Mouse (Mus musculus): Measurements from ENCODE around the gene Adgrl3. TPM values are rescaled to one million over a fixed set of nuclear protein-coding genes. Genes with fewer than 3 reads are reported as not detected.
A peak's percentile ranks its signal among the peaks of the same experiment; 100 is the strongest.

Gene Adgrl3
- polyA plus RNA-seq, 1 experiment from 2014 or later: 11.9 TPM

DNA sequence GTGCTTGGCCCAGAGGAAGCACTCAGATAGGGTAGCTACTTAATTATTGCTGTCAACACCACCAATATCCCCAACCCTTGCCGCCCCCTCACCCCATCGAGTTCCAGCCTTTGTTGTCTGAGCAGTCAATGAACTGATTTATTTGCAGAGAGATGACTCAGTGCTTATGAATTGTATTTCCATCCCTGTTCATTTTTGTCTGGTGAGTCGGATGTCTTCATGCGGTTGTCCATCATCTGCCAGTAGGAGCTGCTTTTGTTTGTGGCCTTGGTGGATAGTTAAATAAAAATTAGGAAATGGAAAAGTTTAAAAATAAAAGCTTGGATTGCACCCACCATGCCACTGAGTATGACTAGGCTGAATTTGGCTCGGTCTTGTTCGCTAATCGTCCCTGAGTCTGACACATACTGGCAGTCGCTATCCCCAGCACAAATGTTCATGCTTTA lies 344.3 kb downstream of the Adgrl3 start:
- no peak overlapping the region for H3K4me3 ChIP-seq
- DNase-seq (ENCODE audit: low spot score): no peak

DNA sequence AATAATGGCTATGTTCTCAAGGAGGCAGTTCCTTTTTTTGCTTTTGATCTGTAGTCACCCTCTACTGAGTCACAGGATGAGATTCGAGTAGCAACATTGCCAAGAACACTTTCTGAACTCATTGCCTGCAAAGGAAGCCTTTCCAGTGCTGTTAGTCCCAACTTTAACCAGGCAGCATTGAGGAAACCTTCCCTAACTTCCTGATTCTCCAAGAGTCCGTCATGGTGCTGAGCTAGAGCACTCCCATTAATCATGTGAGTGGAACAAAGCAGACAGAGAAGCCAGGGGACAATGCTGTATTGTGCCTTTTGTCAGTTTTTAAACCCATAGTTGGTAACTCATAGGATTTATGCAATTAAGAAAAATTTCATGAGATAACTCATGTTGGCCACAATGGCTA lies 345.3 kb downstream of the Adgrl3 start:
- 70% methylated on average over 2 of the region's 2 CpGs for WGBS
- Histone ChIP-seq H3K27ac (replicated peaks) (no peak overlapping the region), H3K36me3 (replicated peaks) (no peaks in the 10 kb centered on the region), H3K27me3 (replicated peaks; ENCODE audit: low read depth, poor library complexity, severe bottlenecking) (no peaks in the 10 kb centered on the region), H3K9me3 (no peaks in the 10 kb centered on the region), H3K4me3 (no peak overlapping the region), H3K4me1 (no peaks in the 10 kb centered on the region)
- DNase-seq (ENCODE audit: low spot score): no peak

More for the DNA sequence above, 344.3 kb downstream of the Adgrl3 start:
- H3K4me1 ChIP-seq: 0 out of 2 replicates have a peak, but pooled peaks cover 4% of the 10 kb centered on the region
- WGBS: 92% methylated on average over 8 of the region's 8 CpGs
- no peak overlapping the region for H3K27ac ChIP-seq (replicated peaks)
- no peaks in the 10 kb centered on the region for H3K36me3 ChIP-seq (replicated peaks)
- no peaks in the 10 kb centered on the region for H3K27me3 ChIP-seq (replicated peaks; ENCODE audit: low read depth, poor library complexity, severe bottlenecking)
- no peaks in the 10 kb centered on the region for H3K9me3 ChIP-seq

DNA sequence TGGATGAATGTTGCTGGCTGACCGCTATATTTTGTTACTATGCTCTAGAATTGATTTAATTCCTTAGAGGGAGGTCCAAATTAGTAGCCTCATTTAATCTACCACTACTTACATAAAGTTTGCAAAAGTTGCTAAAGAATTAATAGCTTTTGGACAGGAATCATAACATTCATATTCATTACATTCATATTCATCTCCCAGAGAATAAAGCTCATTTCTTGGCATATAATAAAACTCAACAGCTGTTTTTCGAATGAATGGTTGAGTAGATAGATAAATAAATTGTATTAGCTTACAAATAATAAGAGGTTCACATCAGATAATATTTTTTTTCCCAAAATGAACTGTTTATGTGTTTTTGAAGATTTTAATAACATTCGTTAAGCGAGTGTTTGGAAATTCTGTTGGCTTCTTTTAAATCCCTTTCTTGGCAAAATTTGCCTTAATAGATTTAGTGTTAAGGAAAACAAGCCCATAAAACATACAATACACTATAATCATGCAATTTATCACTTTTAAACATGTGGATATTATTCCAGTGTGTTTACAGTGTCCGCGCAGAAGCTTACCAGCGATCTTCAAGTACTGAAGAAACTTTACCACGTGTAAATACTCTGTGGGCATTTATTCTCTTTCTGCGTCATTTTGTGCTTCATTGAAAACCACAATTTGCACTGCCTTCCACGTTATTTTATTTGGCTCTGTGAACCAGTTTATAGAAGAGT lies 350.4 kb downstream of the Adgrl3 start:
- H3K4me3 ChIP-seq: no peak overlapping the region
- H3K4me1 ChIP-seq: no peaks in the 10 kb centered on the region
- no peaks in the 10 kb centered on the region for H3K9me3 ChIP-seq
- 90% methylated on average over 10 of the region's 10 CpGs for WGBS
- H3K36me3 ChIP-seq (replicated peaks): no peaks in the 10 kb centered on the region
- DNase-seq (ENCODE audit: low spot score): no peak
- H3K27ac ChIP-seq (replicated peaks): no peak overlapping the region
- no peaks in the 10 kb centered on the region for H3K27me3 ChIP-seq (replicated peaks; ENCODE audit: low read depth, poor library complexity, severe bottlenecking)

DNA sequence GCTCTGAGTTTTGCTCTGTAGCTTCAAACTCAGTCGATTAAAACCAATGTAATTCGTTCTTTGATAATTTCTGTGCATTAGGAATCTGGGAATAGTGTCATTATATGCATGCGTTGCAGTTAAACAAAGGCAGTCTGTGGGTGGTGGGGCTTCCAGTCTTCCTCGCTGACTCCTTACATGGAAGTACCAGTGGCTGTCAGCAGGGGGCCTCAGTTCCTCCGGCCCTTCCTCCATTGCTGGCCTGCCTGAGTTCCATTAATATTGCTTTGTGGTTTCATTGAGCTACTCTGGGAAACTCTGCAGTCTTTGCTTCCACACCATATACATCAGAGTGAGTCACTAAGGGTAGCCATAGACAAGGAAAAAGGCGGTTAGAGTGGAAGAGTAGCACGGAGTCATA lies 356.1 kb downstream of the Adgrl3 start:
- Histone ChIP-seq H3K4me3 (no peak overlapping the region), H3K9me3 (no peaks in the 10 kb centered on the region), H3K36me3 (replicated peaks) (no peaks in the 10 kb centered on the region), H3K27me3 (replicated peaks; ENCODE audit: low read depth, poor library complexity, severe bottlenecking) (no peaks in the 10 kb centered on the region), H3K27ac (replicated peaks) (no peak overlapping the region), H3K4me1 (no peaks in the 10 kb centered on the region)
- no peak for DNase-seq (ENCODE audit: low spot score)
- WGBS: 87% methylated on average over 7 of the region's 7 CpGs

DNA sequence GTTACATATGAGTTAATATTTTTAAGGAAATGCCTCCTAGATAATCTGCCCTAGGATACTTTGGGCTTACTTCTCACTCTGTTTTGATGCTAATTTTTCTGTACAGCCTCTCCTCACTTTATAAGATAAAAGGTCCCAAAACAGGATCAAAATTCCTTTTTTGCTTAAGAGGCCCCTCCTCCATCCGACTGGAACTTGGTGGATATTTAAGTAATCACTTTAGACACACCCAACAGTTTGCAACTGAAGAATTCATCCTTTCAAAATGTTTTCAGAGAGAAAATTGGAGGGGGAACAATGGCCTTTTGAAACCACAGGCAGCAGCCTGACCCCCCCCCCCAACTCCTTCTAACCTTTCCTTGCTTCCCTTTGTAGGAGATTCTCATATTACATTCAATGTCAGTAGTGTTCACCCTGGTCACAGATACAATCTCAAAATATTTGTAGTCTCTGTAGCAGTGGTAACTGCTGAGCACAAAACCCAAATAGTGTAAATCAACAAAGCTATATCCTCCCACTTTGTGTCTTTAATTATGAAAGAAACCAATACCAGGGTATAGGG lies 385.7 kb downstream of the Adgrl3 start:
- peaks cover 7% of the 10 kb centered on the region for H3K4me1 ChIP-seq
- no peak overlapping the region for H3K4me3 ChIP-seq
- peak; percentile 46 for DNase-seq (ENCODE audit: low spot score)
- no peak overlapping the region for H3K27ac ChIP-seq (replicated peaks)
- no peaks in the 10 kb centered on the region for H3K9me3 ChIP-seq
- H3K27me3 ChIP-seq (replicated peaks; ENCODE audit: low read depth, poor library complexity, severe bottlenecking): no peaks in the 10 kb centered on the region
- H3K36me3 ChIP-seq (replicated peaks): no peaks in the 10 kb centered on the region
- 7% methylated on average over 1 of the region's 1 CpGs for WGBS

DNA sequence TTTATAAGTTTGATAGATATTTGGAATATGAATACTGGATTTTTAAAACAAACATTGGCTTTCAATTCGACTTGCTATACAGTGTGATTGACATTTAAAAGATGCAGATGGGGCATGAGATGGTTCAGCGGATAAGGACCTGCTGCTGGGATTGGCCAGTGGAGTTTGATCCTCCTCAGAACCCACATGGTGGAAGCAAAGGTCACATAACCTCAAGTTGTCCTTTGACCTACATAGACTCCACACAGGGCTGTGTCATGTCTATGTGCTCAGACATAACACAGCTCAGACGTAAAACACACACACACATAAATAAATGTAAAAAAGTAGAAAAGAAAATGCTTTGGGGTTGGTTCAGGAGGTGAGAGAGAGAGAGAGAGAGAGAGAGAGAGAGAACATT lies 397.4 kb downstream of the Adgrl3 start:
- DNase-seq (ENCODE audit: low spot score): peak; percentile 22
- 34% methylated on average over 3 of the region's 3 CpGs for WGBS
- no peak overlapping the region for H3K27ac ChIP-seq (replicated peaks)
- H3K36me3 ChIP-seq (replicated peaks): no peaks in the 10 kb centered on the region
- H3K4me1 ChIP-seq: no peaks in the 10 kb centered on the region
- H3K4me3 ChIP-seq: no peak overlapping the region
- no peaks in the 10 kb centered on the region for H3K27me3 ChIP-seq (replicated peaks; ENCODE audit: low read depth, poor library complexity, severe bottlenecking)
- H3K9me3 ChIP-seq: no peaks in the 10 kb centered on the region

DNA sequence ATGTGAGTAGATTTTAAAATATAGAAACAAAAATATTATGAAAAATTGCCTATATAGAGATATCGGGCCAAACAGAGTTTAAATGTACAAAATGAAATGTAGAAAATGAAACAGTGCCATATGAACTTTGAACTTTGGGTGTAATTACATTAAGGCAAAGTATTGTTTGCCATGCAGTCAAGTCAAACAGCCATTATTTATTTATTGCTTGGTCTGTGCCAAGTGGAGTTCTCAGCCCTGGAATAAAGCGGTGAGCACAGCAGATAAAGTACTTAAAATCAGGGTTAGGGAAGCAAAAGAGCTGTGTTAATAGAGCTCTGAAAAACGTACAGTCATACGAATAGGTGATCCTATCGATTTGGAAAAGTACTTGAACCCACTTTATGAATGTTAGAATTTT lies 407.5 kb downstream of the Adgrl3 start:
- H3K27me3 ChIP-seq (replicated peaks; ENCODE audit: low read depth, poor library complexity, severe bottlenecking): no peaks in the 10 kb centered on the region
- WGBS: 90% methylated on average over 5 of the region's 5 CpGs
- H3K27ac ChIP-seq (replicated peaks): no peak overlapping the region
- H3K36me3 ChIP-seq (replicated peaks): peaks cover 3% of the 10 kb centered on the region; the same call in 1 of the 2 replicates
- H3K9me3 ChIP-seq: 0 out of 2 replicates have a peak, but pooled peaks cover 2% of the 10 kb centered on the region
- no peak overlapping the region for H3K4me3 ChIP-seq
- DNase-seq (ENCODE audit: low spot score): no peak
- H3K4me1 ChIP-seq: no peaks in the 10 kb centered on the region

DNA sequence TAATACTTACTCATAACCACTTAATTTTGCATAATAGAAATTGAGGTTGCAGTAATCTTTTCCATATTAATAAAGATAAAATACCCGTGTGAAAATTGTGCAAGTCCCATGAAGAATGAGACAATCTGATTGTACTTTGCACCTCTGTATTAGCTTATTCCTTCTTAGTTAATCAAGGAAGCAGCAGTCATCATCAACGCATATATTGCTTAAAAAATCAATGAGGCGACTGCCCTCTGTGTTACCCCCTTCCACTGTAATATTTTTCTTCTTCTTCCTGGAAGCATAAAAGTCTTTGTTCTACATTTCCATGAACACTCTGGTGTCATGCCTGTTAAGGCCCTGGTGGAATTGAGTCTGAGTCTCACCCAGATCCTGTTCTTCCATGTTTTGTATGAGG lies 416.4 kb downstream of the Adgrl3 start:
- Histone ChIP-seq H3K4me3 (no peak overlapping the region), H3K36me3 (replicated peaks) (no peaks in the 10 kb centered on the region), H3K27ac (replicated peaks) (no peak overlapping the region), H3K4me1 (no peaks in the 10 kb centered on the region), H3K9me3 (peaks cover 12% of the 10 kb centered on the region; the same call in 1 of the 2 replicates), H3K27me3 (replicated peaks; ENCODE audit: low read depth, poor library complexity, severe bottlenecking) (no peaks in the 10 kb centered on the region)
- WGBS: 90% methylated on average over 3 of the region's 3 CpGs
- no peak for DNase-seq (ENCODE audit: low spot score)

DNA sequence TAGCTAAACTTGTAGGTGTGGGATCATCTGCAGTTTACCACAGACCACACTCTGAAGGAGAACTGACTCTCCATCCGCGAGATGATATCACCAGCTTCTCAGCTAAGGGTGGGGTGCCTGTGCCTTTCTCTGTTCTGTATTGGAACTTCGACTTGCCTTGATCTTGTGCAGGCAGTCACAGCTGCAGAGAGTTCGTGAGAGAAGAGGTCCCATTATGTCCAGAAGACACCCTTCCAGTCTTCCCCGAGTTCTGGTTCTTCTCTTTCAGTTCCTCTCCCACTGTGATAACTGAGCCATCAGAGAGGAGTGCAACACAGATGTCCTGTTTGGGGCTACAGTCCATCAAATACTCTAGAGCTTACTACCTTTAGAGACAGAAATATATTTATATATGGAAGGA lies 422.2 kb downstream of the Adgrl3 start:
- H3K27ac ChIP-seq (replicated peaks): no peak overlapping the region
- H3K36me3 ChIP-seq (replicated peaks): no peaks in the 10 kb centered on the region
- WGBS: 65% methylated on average over 5 of the region's 5 CpGs
- no peak overlapping the region for H3K4me3 ChIP-seq
- H3K27me3 ChIP-seq (replicated peaks; ENCODE audit: low read depth, poor library complexity, severe bottlenecking): no peaks in the 10 kb centered on the region
- H3K9me3 ChIP-seq: peaks cover 12% of the 10 kb centered on the region; the same call in 1 of the 2 replicates
- no peaks in the 10 kb centered on the region for H3K4me1 ChIP-seq
- DNase-seq (ENCODE audit: low spot score): no peak

DNA sequence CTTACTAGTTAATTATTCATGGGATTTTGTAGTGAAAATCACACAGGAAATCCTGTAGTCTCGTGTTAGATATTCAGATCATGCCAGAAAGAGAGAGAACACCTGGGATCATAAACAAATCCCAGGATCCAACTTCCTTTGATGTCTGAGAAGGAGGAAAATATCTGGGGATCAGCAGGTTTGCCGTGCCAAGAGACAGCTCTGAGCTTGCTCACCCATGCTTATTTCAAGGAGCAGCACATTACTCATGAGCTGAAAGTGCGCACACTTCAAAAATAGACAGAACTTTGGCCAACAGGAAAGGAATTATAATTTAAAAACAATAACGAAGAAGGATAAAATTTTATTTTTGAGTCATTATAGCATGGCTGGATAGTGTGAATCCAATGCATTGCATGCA lies 446.0 kb downstream of the Adgrl3 start:
- Histone ChIP-seq H3K9me3 (no peaks in the 10 kb centered on the region), H3K4me3 (no peak overlapping the region), H3K27ac (replicated peaks) (no peak overlapping the region), H3K36me3 (replicated peaks) (no peaks in the 10 kb centered on the region), H3K4me1 (no peaks in the 10 kb centered on the region), H3K27me3 (replicated peaks; ENCODE audit: low read depth, poor library complexity, severe bottlenecking) (no peaks in the 10 kb centered on the region)
- DNase-seq (ENCODE audit: low spot score): no peak
- WGBS: 79% methylated on average over 4 of the region's 4 CpGs

DNA sequence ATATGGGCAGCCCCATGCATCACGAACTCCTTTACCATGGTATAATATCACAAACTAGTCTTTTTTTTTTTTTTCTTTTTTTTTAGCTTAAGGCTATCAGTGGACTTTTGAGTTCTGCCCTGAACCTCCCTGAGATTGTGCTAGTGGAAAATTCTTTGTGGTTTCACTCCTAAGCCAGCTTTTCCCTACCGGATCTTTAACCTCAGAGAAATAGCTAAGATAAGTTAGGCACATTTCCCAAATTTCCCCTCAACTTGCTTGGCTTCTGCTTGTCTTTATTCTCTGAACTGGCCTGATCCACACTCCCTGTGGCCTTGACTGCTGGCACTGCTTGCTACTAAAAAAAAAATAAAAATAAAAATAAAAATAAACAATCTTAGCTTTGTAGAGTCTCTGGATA lies 454.7 kb downstream of the Adgrl3 start:
- WGBS: 90% methylated on average over 2 of the region's 2 CpGs
- Histone ChIP-seq H3K9me3 (no peaks in the 10 kb centered on the region), H3K27ac (replicated peaks) (no peak overlapping the region), H3K36me3 (replicated peaks) (no peaks in the 10 kb centered on the region), H3K4me3 (no peak overlapping the region), H3K27me3 (replicated peaks; ENCODE audit: low read depth, poor library complexity, severe bottlenecking) (no peaks in the 10 kb centered on the region), H3K4me1 (no peaks in the 10 kb centered on the region)
- DNase-seq (ENCODE audit: low spot score): no peak

DNA sequence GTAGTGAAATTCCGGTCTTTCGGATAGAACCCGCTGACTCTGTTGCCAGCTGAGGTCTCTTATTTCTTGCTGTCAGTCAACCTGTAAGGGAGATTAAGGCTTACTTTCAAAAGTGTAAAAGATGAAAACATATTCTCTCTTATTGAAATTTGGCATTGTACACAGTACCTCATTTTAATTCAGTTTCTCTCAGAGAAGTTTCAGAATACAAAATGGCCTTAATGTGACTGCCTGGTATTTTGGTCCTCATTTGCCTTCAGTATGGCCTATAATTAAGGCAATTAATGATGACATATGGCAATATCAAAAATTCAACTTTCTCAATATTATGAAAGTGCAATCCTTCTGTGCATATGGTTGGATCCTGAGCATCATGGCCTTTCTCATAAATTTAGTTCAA lies 455.5 kb downstream of the Adgrl3 start:
- Histone ChIP-seq H3K9me3 (no peaks in the 10 kb centered on the region), H3K27ac (replicated peaks) (no peak overlapping the region), H3K4me3 (no peak overlapping the region), H3K27me3 (replicated peaks; ENCODE audit: low read depth, poor library complexity, severe bottlenecking) (no peaks in the 10 kb centered on the region), H3K4me1 (no peaks in the 10 kb centered on the region), H3K36me3 (replicated peaks) (no peaks in the 10 kb centered on the region)
- WGBS: 82% methylated on average over 3 of the region's 3 CpGs
- no peak for DNase-seq (ENCODE audit: low spot score)

DNA sequence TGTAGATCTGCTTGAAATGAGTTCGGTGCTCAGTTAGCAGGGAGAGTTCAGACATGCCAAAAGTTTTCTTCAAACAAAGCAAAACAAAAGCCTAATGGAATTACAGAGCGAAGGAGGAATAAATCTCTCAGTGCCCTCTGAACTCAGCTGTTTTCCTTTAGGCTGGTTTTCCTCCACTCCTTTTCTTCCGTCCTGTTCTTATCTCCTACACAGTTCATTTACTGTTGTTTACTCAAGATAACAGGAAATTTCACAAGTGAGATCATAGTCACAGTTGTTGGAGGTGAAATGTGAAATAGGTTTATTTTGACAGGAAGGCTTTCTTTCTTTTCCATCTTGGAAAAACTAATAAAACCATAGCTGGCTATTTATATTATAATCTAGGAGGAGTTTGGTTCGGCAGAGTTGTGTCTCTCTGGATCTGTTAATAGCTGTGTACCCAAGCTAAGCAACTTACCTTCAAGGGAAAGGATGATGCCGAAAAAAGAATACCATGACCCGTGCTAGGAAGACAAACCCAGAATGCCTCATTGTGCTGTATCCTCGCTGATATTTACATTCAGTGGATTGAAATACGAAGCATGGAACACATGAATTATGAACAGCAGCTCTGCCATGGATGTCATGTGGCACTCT lies 456.2 kb downstream of the Adgrl3 start:
- no peaks in the 10 kb centered on the region for H3K36me3 ChIP-seq (replicated peaks)
- H3K4me1 ChIP-seq: no peaks in the 10 kb centered on the region
- H3K27me3 ChIP-seq (replicated peaks; ENCODE audit: low read depth, poor library complexity, severe bottlenecking): no peaks in the 10 kb centered on the region
- no peak for DNase-seq (ENCODE audit: low spot score)
- no peak overlapping the region for H3K27ac ChIP-seq (replicated peaks)
- 56% methylated on average over 8 of the region's 8 CpGs for WGBS
- no peak overlapping the region for H3K4me3 ChIP-seq
- no peaks in the 10 kb centered on the region for H3K9me3 ChIP-seq
